Mouse (Mus musculus): ENCODE data around the gene Cyth3.

The Cyth3 gene

DNA sequence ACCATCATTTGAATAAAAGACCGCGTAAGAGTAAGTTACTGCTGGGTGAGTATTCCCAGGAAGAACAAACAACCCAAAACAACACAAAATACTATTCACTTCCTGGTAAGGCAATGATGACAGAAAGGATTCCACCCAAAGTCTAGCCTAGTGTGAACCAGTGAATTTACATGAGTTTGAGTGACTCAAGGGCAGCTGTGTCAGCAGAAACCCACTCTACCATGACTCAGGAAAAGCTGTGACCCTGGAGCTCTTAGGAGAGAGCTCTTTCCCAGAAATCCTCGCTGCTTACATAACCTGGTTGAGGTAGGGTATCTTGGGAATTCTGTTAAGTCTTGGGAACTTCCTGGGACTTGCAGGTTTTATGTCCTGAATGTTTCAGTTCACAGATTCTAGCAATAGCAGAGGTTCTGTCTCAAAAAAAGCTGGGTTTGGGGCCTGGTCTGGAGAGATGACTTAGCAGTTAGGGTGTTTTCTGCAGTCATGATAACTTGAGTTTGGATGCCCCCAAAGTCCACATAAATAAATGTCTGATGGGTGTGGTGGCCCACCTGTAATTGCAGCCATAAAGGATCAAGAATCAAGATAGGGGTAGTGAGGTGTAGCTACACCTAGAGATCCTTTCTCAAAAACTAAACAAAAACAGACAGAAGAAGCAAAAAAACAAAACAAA lies 5.5 kb upstream of the Cyth3 start:
- DNase-seq = no peak

DNA sequence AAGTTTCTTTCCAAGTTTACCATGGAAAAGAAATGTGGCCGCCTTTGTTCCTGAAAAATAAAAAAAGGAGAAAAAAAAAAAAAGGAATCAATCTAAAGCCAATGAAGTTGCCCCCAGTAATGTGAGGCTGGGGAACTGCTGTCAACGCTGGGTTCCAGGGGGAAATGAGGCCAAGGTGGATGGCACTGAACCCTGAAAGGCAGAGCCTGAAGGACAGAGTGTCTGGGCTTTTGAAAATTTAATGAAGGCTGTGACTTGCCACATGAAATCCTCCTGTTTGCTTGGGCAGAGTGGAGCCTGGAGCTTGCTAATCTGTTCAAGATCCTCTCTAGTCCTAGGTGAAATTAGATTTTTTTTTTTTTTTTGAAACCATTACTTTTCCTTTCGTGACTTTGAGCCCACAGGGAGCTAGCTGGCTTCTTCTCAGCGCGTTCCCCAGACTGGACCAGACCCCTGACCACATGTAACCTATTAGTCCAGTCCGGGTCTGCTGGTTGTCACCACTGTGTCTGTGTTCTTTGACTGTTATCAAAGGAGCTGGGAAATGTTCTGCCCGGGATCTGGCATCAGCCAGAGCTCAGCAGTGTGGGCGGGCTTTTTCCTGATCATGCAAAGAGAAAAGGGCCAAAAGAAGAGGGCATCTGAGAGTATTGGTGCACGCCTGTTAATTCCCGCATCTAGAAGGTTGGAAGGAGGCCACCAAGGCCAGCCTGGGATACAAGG lies 4.6 kb upstream of the Cyth3 start:
- DNase-seq = peak; percentile 63

DNA sequence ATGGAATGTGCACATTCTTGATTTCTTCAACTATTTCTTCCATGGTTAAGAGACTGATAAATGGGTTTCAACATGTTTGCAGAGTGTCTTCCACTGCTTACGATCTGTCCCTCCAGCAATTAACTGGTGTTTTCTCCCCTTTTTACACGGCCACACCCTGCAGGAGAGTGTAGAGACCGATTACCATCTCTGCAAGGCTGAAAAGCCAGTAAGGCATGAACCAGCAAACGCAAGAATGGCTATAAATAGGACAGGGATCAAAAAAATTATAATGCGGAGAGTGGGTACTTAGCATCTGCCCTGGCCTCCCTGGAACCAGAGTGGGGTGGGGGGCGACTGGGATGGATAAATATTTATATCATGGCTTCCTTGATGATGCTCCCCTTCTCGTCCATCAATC lies 3.7 kb upstream of the Cyth3 start:
- no peak for DNase-seq

DNA sequence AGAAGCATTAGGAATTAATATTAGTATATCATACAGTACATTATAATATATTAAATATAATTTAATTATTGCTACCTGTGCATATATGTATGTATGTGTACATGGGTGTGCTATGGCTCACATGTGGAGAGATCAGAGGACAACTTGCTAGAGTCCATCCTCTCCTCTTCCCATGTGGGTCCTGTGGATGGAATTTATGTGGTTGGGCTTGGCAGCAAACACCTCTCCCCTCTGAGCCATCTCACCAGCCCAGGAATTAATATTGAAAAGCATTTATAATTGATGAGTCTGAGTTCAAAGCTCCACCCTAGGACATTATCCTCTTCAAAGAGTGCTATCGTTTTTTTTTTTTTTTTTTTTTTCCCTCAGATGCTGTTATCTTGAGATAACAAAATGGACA lies 2.1 kb upstream of the Cyth3 start:
- DNase-seq = no peak

DNA sequence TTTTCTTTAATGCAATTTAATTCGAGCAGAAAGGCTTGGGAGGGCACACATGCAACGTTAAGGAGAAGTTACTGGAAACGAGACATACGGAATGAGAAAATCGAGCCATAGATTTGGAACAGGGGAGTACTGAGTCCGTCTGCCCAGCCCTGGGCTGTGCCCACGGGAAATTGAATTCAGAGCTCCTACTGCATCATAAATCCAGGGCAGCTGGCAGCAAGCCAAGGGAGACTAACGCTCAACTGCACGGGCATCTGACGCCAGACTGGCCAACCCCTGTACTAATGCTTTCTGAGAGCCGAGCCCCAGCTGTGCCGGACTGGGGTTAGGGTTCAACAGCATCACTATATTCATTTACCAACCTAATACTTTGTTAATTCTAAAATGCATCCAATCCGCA lies 1.3 kb upstream of the Cyth3 start:
- peak; percentile 67 for DNase-seq

DNA sequence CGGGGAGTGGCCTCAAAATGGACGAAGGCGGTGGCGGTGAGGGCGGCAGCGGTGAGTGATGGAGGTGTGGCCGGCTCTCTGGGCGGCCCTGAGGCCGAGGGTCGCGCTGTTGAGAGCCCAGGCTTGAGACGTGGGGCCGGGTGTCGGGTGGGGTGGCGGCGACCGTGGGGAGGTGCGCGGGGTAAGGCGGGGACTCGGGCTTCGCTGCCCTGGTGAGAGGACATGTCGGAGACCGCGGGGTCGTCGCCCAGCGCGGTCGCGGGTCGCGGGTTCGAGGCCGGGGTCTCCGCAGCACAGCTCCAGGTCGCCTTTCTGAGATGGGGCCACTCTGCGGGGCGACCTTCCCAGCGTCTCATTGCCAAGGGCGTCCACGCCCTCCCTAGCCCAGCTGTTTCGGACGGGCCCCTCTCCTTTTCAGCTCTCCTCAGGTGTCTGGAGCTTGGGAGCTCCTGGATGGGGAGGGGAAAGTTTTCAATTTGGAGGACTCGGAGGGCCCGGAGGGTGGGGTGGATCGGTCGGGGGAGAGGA lies 440 bp downstream of the Cyth3 start:
- no peak for DNase-seq

DNA sequence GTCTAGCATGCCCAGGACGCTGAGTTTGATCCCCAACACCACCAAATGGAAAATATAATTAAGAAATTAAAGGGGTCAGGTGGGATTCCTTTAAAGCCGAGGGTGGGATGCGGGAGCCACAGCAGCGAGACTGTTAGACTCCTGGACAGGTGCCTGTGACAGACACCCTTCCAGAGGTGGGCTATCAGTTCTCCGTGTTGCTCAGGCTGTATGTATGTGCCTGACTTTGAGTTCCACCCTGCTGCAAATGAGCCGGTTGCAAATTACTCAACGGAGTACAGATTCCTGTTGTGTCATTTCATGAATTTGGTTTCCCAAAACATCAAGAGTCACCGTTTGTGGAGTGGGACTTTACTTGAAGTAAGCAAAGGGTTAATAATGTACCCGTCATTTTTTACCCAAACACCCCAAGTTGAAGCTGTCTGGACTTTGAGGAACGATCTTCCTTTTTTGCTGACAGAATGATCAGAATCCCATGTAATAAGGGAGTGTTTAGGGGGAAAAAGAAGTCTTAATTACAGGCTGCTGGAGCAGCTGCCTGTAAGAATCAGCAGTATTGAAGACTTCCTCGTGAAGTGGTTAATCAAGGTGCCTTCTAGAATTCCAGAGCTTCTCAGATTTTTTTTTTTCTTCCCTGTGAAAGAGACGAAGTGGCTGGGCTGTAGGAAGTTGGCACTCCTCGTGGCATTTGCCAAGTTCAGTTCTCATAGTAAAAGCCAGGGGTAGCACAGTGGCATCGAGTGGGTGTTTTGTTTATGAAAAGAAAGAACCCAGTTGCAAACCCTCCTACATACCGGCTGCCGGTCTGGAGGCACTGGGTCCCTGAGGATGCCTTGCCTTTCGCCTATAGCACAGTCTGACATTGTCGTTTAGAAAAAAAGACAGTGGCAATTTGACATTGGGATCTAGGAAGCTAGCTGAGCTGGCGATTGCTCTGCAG lies 1.4 kb downstream of the Cyth3 start:
- no peak for DNase-seq

DNA sequence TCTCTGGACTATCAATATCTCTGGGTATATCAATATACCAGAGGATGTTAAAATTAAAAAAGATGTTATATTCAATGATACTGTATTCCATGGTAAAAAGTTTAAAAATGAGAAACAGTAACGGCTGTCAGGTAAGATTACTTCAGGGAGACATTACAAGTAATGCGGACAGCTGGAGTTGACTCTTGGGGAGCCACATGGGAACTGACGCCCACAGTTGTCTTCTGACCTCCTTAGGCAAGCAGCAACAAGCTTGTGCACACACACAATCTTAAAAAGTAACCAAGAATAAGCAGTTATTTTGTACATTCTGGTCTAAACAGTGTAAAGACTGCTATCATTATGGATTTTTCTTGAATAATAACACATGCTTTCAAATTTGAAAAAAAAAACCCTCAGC lies 2.2 kb downstream of the Cyth3 start:
- no peak for DNase-seq

DNA sequence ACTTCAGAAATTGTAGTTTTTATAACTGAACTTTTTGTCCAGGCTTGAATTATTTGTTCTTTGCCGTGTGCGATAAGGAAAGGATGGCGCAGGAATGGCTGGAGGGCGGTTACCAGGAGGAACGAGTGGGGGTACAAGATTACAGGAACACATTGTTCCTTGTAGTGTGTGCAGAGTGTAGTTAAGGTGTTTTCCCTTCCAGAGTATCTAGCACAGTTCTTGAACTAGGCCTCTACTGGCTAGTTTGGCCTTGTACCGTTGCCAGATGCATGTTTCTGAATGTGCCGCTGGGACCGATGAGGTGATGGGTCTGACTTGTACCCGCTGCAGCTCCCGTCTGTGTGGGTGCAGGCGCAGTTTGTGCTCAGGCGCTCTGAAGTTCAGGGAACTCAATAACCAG lies 3.2 kb downstream of the Cyth3 start:
- no peak for DNase-seq

DNA sequence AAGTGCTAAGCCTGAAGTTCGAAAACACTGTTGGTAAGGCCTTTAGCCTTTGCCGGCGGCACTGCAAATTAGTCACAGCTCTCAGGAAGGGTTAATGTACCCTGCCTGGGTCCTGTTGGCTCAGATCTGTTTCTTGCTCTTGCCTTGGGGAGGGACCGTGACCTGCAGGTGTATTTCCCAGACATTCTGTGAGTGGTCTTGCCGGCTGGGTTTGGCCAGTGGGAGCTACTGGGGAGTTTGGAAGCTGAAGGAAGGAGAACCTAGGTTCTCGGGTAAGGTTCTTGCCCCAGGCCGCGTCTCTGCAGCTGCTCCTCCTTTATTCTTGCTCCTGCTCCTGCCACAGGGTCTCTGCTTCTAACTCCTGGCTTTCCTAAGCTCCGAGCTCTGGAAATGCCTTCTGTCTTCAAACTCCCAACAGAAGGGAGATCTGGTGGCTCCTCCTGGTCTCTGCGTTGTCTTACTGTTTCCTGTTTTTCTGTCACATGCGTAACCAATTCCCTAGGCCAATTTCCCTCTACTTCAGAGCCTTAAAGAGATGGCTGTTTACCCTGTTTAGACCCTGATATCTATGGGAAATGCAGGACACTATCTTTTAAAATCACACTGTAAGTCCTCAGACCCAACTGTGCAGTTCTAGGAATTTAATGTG lies 3.8 kb downstream of the Cyth3 start:
- no peak for DNase-seq

DNA sequence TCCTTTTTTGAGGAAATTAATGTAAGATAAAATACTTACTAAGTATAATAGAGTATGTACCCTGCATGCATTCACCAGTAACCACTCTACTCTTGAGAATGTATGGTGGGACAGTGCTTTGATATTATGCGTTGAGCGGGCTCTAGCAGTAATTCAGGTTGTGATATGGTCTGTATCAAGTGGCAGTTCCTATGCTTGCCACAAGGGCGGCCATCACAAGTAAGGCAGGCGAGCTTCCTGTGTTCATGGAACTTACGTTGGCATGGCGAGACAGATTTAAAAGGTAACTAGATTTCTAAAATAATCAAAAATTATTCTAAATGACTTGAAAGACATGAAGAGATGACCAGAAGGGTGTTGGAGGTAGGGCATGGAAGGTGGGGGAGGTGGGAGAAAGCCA lies 5.3 kb downstream of the Cyth3 start:
- DNase-seq = no peak

DNA sequence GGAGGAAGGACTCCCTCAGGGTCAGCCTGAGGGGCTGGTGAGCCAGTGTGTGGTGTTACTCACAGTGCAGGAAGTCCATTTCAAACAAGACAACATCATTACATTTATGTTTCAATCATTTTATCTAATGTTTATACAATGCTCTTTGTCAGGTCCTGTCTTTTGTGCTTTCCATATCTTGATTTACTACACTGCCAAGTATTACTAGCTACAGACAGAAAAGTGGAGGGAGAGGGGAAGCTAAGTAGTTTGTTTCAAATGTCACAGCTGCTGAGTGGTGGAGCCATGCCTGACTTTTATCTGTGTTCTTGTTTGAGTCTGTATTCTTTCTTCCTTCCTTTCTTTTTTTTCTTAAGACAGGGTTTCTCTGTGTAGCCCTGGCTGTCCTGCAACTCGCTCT lies 5.7 kb downstream of the Cyth3 start:
- no peak for DNase-seq

DNA sequence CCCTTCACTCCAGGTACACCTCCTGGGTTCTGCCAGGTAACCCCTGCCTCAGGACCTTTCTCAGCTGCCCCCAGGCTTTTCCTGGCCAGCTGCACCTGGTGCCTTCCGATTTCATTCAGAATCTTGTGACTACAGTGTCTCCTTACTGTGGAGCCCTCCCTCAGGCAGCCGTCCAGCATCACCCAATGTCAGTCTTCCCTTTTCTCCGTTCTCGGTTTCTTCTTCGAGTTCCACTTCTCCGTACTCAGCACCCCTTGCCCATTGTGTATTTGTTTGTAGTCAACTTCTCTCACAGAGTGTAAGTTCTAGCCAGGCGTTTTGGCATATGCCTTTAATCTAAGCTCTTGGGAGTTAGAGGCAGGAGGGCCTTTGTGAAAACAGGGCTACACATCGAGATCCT lies 7.4 kb downstream of the Cyth3 start:
- no peak for DNase-seq

DNA sequence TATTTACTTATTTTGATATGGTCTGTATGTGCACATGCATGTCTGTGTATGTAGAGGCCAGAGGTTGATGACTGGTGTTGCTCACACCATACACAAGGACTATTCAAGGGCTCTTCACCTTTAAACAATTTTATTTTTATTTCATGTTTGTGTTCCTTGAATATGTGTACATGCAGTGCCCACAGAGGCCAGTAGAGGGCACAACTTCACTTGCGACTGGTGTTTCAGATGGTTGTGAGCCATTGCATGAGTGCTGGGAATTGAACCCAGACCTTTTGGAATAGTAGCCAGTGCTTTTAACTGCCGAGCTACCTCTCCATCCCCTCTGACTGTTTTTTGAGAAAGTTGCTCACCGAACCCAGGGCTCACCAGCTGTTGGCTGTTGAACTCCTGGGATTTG lies 8.0 kb downstream of the Cyth3 start:
- DNase-seq = no peak

DNA sequence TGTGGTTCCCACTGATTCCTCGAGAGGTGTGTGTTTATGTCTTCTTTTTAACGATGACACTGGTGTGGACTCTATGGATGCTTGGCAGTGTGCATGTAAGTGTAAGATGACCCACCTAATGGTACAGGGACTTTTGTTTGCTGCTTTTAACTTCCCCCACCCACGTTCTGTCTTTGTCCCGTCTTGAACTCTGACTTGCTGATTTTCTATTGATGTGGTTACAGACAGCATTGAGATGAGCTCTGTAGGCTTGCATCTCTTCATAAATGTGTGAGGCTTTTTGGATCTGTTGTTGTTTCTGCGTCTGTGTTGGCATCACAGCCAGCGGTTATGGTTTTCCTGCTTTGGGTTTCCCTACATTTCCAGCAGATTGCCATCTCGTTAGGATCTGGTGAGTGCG lies 8.5 kb downstream of the Cyth3 start:
- no peak for DNase-seq

DNA sequence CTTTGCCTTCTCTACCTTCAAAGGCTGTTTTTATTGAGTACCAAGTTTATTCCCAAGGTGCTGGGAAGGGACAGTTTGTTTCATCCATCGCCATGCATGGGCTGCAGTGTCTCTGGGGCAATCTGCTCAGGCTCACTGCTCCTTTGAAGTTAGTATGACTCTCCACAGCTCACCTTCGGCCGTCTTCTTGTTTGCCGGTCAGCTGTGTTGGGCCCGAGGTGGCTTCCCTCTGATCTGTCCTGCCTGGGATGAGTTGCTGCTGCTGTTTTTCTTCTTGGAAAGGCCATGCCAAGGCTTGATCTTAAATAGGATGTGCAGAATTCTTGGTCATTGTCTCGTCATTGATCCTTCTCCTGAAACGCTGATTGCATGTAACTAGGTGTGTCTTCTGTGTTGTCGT lies 9.3 kb downstream of the Cyth3 start:
- no peak for DNase-seq

DNA sequence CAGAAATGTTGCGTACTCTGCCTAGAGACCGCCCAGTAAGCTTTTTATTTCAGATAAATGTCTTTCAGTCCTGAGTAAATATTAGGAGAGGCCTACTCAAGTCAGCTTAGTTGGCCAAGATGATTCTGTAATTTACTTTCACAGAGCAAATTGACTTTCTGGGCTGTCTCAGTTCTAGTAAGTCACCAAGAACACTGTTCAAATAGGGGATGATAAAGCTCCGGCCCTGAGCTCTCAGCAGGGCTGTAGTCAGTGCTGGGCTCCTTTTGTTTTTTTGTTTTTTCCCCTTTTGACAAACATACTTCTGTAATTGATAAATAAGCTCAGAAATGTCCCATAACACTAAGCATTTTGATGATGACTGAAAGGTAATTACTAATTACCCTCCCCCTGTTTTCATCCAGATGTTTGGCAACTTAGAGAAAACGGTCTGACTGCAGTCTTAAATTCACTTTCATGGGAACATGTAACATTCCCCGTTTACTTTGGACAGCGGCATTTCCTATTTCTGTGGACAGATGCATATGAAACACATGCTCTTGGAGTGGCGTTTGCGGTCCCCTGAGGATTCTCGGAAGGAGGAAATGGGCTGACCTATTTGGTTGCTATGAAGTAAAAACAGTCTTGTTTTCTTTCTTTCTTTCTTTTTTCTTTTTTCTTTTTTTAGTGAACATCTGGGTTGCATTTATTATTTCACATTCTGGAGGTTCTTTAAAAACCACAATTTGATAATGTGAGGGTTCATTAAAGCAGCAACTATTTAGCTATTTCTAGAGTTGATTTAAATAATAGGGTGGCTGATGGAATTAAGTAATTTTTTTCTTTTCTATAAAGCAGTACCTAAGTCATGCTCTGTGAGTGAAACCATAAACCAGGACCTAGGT lies 10.7 kb downstream of the Cyth3 start:
- peak; percentile 64 for DNase-seq

DNA sequence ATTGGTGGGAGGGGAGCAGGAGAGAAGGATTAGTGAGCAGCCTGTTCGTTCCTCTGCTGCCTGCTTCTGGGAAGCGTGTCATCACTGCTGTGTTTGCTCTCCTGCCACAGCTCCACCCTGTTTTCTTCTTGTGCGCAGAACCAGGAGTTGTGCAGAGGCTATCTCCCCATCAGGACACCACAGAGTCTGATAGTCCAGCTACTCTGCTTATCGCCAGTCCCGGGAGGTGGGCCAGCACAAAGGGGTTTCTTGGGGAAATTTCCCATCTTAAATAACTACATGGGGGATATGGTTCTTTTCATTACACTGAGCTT lies 11.3 kb downstream of the Cyth3 start:
- DNase-seq = no peak

DNA sequence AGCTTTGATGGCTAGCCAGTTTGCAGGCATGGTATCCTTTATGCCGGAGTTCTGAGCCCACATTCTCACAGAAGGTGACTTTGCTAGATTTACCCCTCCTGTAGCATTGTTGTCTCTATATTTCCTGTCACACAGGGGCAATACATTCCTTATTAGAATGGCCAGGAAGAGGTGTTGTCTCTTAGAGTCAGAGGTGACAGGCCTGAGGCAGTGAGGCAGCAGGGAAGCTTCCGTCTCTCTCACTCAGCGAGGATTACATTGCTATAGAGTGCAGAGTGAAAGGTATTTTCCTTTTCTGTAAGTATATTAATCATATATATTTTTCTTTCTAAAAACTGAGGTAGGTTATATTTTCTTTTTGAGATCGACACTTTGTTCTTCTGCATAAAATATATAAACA lies 11.6 kb downstream of the Cyth3 start:
- DNase-seq = no peak

DNA sequence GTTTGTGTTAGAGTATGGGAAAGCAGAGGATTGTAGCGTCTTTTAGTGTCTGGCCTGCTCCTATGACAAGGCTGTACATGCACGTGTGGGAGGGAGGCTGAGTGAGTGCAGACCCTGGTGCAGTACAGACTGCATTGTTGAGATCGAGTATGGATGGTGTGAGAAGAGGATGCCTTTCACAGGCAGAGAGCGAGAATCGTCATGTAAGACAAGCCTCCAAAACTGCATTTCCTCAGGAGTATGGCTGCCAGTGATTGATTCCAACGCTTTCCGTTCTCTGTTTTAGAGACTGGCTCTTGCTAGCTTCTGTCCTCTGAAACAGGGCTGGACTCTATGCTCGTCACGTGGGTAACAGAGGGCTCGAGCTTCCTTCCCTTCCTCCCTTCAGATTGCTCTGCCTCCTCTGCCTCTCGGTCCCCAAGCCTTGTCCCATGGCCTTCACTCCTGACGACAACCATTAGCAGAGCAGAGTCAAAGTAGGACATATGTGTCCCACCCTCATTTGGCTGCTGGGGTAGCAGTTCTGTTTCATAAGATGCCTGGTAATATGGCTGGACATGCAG lies 12.4 kb downstream of the Cyth3 start:
- no peak for DNase-seq

DNA sequence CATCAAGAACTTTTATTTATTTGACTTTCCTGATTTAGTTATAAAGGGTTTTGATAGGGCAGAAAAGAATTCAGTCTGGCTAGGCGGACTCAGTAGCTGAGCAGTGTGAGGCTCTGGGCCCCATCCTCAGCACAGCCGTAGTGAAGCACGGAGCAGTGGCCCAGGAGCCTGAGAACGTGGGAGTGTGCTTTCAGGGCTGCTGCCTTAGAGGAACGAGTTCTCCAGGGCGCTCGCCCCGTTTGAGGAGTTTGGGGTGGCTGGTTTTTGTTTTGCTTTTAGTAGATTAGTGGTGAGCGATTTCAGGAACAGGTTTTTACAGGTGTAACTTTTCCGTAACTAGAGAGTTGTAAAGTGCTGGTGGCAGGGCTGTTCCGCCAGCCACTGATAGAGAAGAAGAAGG lies 13.1 kb downstream of the Cyth3 start:
- no peak for DNase-seq

DNA sequence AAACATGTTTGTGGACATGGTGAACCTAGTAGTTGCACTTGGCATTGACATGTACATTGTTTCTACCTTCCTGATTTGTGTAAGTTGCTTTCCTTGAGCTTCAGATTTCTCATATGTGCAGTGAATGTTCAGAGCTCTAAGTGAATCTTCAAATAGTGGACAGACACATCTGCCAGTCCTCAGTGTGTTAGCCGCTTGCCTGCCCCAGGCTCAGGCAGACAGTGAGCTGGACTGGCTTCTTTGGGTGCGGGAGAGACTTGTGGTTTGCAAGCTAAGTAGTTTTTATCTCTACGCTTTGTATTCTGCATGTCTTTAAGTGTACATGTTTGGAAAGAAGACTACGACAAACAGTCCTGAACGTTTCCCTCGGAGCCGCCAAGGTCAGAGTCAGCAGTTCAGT lies 13.9 kb downstream of the Cyth3 start:
- no peak for DNase-seq
